Mouse (Mus musculus): ENCODE results near the gene Ap1ar. TPM values are rescaled to one million over a fixed set of nuclear protein-coding genes. Genes with fewer than 3 reads are reported as not detected.

Gene Ap1ar
- total RNA-seq (2017): 70.9 and 81.0 TPM in 2 replicates

DNA sequence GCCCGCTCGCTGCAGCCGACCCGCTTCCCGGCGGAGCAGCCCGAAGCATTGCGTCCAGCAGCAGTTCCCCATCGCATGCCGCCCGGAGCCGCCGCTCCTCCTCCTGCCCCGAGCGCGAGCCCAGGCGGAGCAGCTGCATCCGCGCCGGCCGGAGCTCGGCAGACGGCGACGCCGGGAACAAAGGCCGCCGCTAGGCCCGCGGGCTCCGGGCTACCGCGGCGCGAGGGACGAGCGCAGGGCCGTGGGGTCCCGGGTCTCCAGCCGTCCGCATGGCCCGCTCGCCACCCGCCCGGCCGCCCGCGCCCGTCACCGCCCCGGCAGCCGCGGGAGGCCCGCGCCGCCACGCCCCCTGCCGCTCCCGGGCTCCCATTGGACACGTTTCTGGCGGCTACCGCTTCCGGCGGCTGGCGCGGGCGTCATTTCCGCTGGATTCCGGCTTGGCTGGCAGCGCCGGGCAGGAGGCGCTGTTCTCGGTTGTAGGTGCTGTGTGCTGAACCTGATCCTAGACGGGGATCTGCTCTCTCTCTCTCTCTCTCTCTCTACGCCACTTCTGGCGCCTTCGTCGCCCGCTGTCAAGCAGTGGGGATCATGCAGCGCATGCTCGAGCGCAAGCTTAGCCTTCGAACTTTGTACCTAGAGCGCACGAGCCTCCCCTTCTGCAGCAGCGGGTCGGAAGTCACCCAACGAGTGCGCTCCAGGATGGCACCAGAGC, at the start of gene Ap1ar:
Gene Ap1ar (minus strand): TSS at position 370 of the 712 bp plus-strand sequence.
- peak; percentile 97 for ATAC-seq (replicated peaks; ENCODE audit: low read depth, poor library complexity, severe bottlenecking)

DNA sequence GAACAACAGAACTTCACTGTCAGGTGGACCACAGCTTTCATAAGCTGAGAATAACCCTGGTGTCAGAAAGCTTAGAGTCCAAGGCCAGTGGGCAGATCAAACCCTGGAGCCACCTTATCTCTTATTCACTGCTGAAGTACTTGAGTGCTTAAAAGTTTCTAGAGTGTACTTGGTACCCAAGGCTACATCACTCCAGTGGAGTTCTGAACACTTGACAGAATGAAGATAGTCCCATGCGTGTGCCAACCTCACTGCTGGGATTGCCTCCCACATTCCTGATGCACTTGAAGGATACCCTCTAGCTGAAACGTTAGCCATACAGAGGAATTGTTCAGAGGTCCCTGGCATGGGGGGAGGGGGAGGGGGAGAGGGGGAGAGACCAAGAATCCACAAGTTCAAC, 44.4 kb upstream of the Ap1ar start:
- ATAC-seq (replicated peaks; ENCODE audit: low read depth, poor library complexity, severe bottlenecking): no peak

DNA sequence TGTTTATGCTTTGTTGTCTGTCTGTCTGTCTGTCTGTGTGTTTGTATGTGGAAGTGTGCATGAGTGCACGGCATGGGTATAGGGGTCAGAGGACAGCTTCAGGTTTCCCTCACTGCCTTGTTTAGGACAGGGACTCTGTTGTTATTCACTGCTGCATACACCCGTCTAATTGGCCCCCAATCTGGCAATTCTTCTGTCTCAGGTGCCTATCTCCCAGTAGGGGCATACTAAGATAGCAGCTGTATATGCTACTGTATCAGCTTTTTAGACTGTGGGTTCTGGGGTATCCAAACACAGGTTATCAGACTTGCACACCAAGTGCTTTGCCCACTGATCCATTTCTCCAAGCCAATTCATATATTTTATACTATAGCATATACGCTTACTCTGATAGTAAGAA, 42.6 kb upstream of the Ap1ar start:
- ATAC-seq (replicated peaks; ENCODE audit: low read depth, poor library complexity, severe bottlenecking): no peak

DNA sequence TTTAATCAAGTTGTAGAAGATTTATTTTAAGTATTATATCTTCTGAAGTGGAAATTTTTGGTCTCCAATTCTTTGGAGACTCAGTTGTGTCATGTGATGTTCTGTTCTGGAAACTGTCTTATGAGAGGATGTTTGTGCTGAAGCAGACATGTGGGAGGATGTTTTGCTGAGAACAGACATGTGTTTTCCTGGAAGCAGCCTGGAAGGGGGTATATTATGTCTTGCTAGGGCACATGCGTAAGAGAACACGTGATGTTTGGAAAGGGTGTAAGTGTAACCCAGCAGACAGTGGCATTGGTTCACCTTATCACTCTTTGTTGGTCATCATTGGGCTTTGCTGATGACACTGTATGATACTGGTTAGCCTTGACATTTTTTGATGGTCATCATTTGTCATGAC, 38.2 kb upstream of the Ap1ar start:
- no peak for ATAC-seq (replicated peaks; ENCODE audit: low read depth, poor library complexity, severe bottlenecking)

DNA sequence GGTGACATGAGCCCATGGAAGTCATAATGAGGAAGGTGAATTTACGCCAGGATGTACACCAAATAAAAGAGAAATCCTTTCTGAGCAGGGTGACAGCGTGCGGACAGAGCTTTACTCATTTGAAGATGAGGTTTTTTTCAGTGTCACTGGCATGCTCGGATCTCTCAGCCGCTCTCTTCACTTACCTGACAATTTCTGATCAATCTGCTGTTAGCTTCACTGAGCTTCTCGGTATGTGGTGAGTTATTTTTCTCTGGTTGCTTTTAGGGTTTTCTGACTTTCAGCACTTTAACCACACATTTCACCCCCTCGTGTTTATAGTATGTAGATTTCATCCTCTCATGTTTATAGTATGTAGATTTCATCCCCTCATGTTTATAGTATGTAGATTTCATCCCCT, 37.7 kb upstream of the Ap1ar start:
- ATAC-seq (replicated peaks; ENCODE audit: low read depth, poor library complexity, severe bottlenecking): no peak

DNA sequence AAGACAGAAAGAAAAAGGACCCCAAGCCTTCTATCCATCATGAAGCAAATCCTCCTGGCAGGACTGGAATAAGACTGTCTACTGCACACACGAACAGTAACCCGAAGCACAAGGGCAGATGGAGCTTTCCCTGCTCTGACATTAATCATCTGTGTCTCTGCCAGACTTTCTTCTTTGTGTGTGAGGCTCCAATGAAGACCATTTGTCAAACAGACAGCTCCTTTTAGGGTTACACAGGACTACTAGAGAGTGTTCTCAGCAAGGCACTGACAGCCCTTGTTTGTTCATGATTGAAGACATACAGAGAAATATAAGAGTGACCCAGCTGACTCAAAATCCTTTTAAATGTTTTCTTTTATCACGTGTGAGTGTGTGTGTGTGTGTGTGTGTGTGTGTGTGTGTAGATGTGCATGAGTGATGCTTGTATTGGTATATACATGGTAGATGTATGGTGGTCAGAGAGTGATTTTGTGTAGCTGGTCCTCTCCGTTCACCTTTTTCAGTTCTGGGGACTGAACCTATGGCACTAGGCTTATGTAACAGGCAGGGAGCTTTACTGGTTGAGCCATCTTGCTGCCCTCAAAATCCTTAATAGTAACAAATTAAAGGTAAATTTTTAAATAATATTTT, 37.0 kb upstream of the Ap1ar start:
- no peak for ATAC-seq (replicated peaks; ENCODE audit: low read depth, poor library complexity, severe bottlenecking)

DNA sequence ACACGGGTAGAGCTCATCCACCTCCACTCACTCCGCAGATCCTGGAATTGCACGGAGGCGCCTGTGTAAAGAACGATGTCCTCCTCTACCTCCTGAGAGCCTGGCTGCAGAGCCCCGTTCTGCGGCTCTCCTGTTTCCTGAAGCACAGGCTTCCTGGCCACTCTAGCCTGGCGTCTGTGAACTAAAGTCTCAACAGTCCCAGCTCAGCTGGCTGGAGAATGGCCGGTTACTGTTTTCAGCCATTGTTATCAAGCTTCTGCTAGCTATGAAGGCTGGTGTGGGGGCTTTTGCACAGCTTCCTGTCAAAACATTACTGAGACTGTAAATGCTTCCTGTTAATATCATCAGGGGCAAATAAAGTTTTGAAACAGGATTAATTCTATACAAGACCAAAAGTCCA, 34.3 kb upstream of the Ap1ar start:
- ATAC-seq (replicated peaks; ENCODE audit: low read depth, poor library complexity, severe bottlenecking): no peak

DNA sequence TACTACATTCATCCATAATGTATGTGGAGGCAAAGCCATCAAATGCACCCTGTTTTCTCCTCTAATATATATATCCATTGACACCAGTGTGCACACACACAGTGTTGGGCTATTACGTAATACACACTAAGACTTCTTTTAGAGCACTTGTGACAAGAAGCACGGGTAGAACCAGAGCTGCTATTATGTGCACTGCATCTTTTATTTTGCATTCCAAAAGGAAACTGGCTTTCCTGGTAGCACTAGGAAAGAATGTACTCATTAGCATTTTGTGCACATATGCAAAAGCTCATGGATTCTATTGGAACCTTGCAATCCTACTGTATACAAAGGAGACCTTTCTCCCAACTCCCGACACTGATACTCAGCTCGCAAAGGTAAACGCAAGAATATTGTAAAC, 31.6 kb upstream of the Ap1ar start:
- no peak for ATAC-seq (replicated peaks; ENCODE audit: low read depth, poor library complexity, severe bottlenecking)

DNA sequence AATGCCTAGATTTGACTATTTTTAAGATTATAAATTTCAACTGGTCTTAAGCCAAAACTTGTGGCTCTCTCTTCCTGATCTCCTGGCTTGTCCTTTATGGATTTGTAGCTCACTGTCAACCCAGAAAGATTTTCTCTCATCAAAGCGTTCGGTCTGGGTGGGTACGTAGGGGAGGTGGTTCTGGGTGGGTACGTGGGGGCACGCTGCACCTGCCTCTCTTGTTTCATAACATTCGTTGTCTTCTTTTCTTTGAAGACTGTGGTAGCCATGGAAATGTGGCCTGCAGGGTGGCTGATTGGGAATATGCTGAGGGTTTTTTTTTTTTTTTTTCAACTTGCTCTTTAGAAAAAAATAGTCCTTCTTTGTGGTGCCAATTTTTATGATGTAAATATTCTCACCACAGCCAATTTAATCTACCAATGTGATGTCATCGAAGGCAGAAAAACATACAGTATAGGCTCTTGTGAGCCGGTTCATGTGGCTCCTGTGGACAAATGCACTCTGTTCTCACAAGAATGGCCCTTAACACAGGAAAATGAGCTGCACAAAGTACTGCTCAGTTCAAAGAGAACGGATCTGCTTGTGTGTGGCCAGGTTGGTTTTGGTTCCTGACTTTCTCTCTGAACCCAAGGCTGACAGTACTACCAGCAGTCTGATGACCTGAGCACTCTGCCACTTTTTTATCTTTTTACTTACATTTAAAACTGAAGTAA, 30.9 kb upstream of the Ap1ar start:
- no peak for ATAC-seq (replicated peaks; ENCODE audit: low read depth, poor library complexity, severe bottlenecking)

DNA sequence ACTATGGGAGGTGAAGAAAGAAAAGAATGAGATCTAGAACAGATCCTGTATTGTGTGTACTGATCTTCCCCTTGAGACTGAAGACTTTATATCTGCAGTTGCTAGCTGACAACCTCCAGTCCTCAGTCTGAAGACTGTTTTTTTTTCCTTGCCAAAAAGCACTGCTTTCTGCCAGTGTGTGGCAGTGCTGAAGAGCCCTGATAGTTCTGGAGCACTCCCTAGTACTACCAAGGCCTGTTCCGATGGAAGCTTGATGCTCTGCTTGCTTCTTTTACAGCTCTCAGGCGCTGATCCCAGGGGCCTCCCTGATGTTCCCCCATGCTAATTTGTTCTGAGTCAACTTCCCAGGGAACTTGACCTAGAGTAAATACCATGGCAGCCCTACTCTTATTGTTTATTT, 26.9 kb upstream of the Ap1ar start:
- ATAC-seq (replicated peaks; ENCODE audit: low read depth, poor library complexity, severe bottlenecking): no peak

DNA sequence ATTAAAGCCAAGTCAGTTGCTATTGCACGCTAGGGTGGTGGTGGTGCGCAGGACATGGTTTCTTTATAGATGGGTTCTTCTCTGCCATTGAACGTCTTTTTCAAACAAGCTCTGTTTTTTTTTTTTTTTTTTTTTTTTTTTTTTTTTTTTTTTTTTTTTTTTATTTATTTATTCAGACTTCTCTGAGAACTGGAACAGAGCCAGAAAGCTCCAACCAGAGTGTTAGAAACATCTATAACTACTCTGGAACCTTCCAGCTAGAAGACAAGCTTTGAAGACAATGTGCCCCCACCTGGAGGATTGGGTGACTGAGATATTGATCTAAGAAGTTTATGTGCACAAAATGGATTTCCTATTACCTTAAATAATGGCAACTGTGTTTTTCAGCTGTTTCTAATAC, 26.2 kb upstream of the Ap1ar start:
- no peak for ATAC-seq (replicated peaks; ENCODE audit: low read depth, poor library complexity, severe bottlenecking)

DNA sequence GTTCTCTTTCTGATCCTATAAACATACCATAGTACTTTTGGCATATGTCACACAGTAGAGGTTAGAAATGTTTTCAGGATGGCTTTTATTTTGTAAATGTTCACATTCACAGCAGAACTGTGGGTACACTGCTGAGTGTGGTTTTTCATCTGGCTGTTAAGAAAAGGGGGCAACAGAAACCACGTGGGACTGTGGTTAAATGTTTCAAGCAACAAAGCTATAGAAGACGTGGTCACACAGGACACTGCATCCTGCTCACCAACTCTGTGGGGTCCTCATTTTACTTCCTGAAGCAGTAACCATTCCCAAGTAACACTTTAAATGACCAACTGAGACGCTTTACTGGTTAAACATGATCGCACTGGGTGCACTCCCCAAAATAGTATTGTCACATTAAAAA, 25.2 kb upstream of the Ap1ar start:
- ATAC-seq (replicated peaks; ENCODE audit: low read depth, poor library complexity, severe bottlenecking): peak; percentile 87

DNA sequence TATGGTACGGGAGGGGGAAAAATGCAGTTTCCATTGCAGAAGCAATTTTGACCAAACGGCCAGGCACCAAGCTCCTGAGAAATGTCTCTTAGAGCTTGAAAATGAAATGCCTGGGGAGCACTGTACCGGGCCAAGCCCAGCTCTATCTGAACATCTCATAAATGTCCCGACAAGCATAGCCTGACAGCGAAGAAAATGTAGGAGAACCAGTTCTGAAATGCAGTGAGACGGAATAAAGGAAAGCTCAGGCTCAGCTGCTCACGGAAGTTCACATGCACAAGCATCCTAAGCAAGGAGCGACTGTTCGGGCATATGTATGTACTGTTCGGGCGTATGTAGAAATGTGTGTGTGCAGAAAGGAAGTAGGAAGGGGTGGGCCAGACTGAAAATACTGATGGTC, 24.0 kb upstream of the Ap1ar start:
- no peak for ATAC-seq (replicated peaks; ENCODE audit: low read depth, poor library complexity, severe bottlenecking)

DNA sequence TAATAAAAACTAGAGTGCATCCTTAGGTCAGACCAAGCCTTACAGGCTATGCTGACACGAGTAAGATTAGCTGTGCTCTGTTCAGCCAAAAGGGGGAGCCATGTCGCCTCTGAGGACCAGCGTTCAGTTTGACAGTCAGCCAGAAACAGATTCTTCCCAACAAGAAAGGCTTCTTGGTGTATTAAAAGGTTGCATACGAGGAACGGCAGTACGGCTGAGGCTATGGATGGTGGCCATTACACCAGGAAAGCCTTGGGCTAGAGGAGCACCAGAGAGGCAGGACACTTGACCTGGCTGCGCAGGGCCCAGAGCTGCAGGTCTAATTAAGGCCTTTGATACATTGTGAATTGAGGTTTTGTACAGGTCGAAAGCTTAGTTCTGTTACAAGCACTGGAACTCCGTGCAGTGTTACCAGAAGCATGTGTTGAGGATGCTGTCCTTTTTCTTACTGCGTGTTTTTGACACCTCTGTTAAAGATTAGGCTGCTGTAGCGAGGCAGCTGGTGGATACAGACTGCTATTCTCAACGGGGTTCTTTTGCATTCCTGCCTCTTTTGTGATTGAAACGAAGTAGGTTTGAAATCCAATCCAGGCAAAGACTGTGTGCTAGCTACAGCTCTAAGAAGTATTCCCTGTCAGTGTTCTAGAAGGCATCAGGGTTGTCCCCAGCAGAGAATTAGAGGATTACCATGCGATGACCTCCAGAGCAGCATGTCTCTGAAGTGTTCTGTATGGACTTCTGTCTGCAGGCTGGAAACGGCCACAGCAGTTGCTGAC, 16.3 kb upstream of the Ap1ar start:
- ATAC-seq (replicated peaks; ENCODE audit: low read depth, poor library complexity, severe bottlenecking): peak; percentile 93

DNA sequence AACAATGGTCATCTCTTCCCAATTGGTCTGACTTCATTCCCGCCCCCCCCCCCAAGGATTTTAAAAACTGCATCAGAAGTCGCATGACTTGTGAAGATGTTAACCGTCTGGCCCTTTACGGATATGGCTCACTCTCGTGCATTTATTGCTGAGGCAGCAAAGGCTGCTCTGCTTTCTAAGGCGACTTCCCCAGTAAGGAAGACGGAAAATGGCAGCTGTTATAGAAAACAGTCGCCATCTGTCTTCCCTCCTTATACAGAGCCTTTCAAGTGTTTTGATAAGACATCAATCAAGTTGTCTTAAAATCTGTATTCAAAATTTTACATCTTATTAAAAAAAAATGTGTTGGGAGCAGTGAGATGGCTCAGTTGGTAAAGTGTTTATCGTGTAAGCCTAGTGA, 15.4 kb upstream of the Ap1ar start:
- no peak for ATAC-seq (replicated peaks; ENCODE audit: low read depth, poor library complexity, severe bottlenecking)

DNA sequence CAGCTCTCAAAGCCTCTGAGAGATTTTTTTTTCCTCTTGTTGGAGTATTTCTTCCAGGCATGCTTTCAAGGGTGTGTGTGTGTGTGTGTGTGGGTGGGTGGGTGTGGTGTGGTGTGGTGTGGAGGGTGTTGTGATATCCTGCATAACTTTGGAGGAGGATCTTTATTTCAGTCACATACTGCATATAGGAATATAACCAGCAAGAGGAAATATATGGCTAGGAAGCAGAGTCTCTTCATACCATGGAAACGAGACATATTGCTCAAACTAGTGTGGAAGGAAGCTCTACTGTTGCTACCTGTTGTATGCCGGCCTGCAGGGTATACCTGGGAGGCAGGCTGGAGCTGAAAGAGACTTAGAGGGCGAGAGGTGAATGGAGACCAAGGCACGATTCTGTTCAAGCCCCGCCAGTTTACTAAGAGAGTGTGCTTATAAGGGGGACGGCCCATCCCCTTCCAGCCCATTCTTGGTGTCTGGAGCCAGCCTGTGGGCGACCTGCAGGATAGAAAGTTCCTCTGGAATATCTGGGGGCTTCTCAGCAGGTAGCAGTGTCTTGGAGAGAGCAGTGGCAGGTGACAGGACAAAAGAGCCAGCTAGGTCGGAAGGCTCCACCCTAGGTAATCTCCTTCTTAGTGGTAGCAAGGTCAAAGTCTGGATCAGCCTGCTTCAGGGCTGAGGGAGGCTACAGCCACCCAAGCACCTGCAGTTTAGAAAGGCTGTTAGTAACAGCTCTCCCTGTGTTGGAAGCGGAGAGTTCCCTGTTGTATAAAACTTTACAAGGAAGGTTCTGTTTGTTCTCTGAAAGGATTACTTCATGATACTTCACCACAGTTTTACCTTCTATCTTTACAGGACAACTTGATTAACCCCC, 13.7 kb upstream of the Ap1ar start:
- no peak for ATAC-seq (replicated peaks; ENCODE audit: low read depth, poor library complexity, severe bottlenecking)

DNA sequence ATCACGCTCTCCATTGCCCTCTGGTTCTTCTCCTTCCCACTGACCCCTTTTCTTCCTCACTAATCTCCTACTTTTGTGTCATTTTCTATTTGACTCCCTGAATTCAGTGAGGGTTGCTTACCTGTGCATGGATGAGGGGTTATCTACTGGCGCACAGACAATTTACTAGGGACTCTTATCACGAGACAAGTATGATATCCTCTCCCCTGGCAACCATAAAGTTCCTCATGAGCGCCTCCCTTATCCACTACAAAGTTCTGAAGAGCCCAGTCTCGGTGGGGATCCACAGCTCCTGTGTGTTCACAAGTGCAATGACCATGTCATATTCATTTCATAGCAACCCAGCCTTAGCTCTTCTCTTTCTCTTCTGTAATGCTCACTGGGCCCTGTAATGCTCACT, 12.6 kb upstream of the Ap1ar start:
- no peak for ATAC-seq (replicated peaks; ENCODE audit: low read depth, poor library complexity, severe bottlenecking)

DNA sequence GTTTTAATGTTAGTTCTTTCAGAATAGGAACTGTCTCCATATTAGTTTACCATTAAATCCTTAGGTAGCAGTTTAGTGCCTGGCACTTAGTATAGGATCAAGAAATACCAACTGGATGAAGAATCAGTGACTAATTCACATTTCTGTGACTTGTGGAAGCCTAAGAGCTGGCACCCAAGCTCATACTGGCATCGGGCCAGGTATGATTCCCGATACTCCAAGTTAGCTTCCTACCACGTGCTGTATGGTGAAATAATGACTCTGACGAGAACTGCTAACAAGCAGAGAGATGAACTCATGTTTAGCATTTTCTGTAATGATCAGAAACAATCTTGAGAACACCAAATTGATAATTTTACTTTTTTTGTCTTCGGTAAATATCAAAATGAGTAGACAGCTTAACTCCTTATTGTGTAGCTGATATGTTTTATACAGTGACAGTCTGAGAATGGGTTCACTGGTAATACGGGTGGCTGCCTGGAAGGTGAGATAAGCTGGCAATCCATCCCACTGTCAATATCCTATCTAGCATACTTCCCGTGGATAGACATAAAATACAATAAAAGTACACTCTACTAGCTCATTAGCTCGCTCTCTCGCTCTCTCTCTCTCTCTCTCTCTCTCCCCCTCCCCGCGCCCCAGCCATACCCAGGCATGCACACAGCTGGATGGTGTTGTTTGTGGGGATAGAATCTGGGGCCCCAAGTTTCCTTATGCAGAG, 10.9 kb upstream of the Ap1ar start:
- peak; percentile 45; the same call in 1 of the 2 replicates for ATAC-seq (replicated peaks; ENCODE audit: low read depth, poor library complexity, severe bottlenecking)

DNA sequence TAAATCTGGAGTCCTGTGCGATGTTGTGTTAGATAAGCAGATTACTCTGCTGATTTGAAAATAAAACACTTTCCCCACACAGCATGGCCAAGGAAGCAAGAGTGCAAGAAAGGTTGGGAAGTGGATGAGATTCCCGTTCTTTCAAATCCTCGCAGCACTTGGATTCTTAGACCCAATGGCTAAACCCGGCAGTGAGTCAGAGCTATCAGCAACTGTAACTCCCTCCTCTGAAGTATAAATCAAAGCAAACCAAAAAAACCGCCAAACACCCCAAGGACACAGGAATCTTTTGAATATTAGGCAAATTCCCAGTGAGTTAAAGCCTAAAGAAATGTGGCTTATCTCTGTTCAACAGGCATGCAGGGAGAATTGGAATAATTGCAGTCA, 6.6 kb upstream of the Ap1ar start:
- no peak for ATAC-seq (replicated peaks; ENCODE audit: low read depth, poor library complexity, severe bottlenecking)
